Mouse (Mus musculus) heart, embryonic 15.5 days (tissue): ENCODE measurements at regions not wholly inside any gene's neighbourhood (a gene's known extent, or its start where the extent isn't known, plus 50 kb on each side); places are given as distances from the start of the nearest gene placed in this dataset.

Experiments
- ATAC-seq: fragments of 200-750 bp; cut with Nextera tagmentation; replicated peaks from 2 replicates; pipeline ENCODE4 v1.8.0; 2017; ENCODE audit warnings: low read depth, moderate TSS enrichment; ENCODE audit not compliant: insufficient number of reproducible peaks, insufficient read depth, low FRiP score
- H3K27ac ChIP-seq: fragments of 300-500 bp; sonication (generic); 2 replicates; pipeline ENCODE4 v1.5.1; 2015; ENCODE audit warnings: mild to moderate bottlenecking, inconsistent platforms
- H3K27me3 ChIP-seq: fragments of 300-500 bp; sonication (generic); 2 replicates; pipeline ENCODE4 v1.6.1; 2015; ENCODE audit warnings: inconsistent platforms
- H3K36me3 ChIP-seq: fragments of 300-500 bp; sonication (generic); 2 replicates; pipeline ENCODE4 v1.6.1; 2015; ENCODE audit warnings: mild to moderate bottlenecking, inconsistent platforms
- H3K4me1 ChIP-seq: fragments of 300-500 bp; sonication (generic); replicated peaks from 2 replicates; pipeline ENCODE4 v1.6.1; 2015; ENCODE audit warnings: inconsistent platforms
- H3K4me2 ChIP-seq: fragments of 300-500 bp; sonication (generic); 2 replicates; pipeline ENCODE4 v1.6.1; 2015; ENCODE audit warnings: inconsistent platforms, mild to moderate bottlenecking, moderate library complexity
- H3K4me3 ChIP-seq: fragments of 300-500 bp; sonication (generic); 2 replicates; pipeline ENCODE4 v1.5.1; 2015; ENCODE audit warnings: mild to moderate bottlenecking, inconsistent platforms
- H3K9ac ChIP-seq: fragments of 300-500 bp; sonication (generic); 2 replicates; pipeline ENCODE4 v1.6.1; 2015; ENCODE audit warnings: mild to moderate bottlenecking, inconsistent platforms
- H3K9me3 ChIP-seq: fragments of 300-500 bp; sonication (generic); replicated peaks from 2 replicates; pipeline ENCODE4 v1.6.1; 2016; ENCODE audit warnings: inconsistent platforms
- WGBS: fragments of 180-500 bp; shearing (Covaris S2); methylation state at CpG from one replicate; pipeline ENCODE4 v1.1.7; 2015; ENCODE audit warnings: mixed read lengths; 5-methylcytosine and 5-hydroxymethylcytosine counted together

GRCm38 (mm10) chr8:11065303-11065702, 57.0 kb upstream of the Irs2 start:
- Histone ChIP-seq H3K36me3 (no peaks in the 10 kb centered on the region), H3K27me3 (no peaks in the 10 kb centered on the region; the same call in 1 of the 2 replicates), H3K4me3 (no peak overlapping the region), H3K4me2 (no peak overlapping the region), H3K9ac (no peak overlapping the region), H3K27ac (no peak overlapping the region), H3K9me3 (no peaks in the 10 kb centered on the region), H3K4me1 (no peaks in the 10 kb centered on the region)
- no peak for ATAC-seq
- 51% methylated on average over 4 of the region's 4 CpGs for WGBS

- 70% methylated on average over 8 of the region's 8 CpGs for WGBS
- no peak for ATAC-seq
- Histone ChIP-seq H3K36me3 (no peaks in the 10 kb centered on the region), H3K4me3 (no peak overlapping the region), H3K9me3 (no peaks in the 10 kb centered on the region), H3K27ac (no peak overlapping the region), H3K27me3 (no peaks in the 10 kb centered on the region; the same call in 1 of the 2 replicates), H3K4me1 (no peaks in the 10 kb centered on the region), H3K9ac (no peak overlapping the region), H3K4me2 (no peak overlapping the region)
These were observed 54.8 kb upstream of the Irs2 start for GRCm38 (mm10) chr8:11063058-11063457.

- Histone ChIP-seq H3K4me1 (no peaks in the 10 kb centered on the region), H3K27ac (no peak overlapping the region), H3K27me3 (no peaks in the 10 kb centered on the region; the same call in 1 of the 2 replicates), H3K9ac (no peak overlapping the region), H3K4me2 (no peak overlapping the region), H3K36me3 (no peaks in the 10 kb centered on the region), H3K9me3 (no peaks in the 10 kb centered on the region), H3K4me3 (no peak overlapping the region)
- WGBS: 48% methylated on average over 3 of the region's 3 CpGs
- ATAC-seq: no peak
These were observed 54.2 kb upstream of the Irs2 start for GRCm38 (mm10) chr8:11062348-11062946.

- H3K4me2 ChIP-seq: no peak overlapping the region
- no peak overlapping the region for H3K27ac ChIP-seq
- H3K9ac ChIP-seq: no peak overlapping the region
- WGBS: 70% methylated on average over 1 of the region's 1 CpGs
- H3K9me3 ChIP-seq: no peaks in the 10 kb centered on the region
- ATAC-seq: no peak
- H3K4me3 ChIP-seq: no peak overlapping the region
- H3K4me1 ChIP-seq: no peaks in the 10 kb centered on the region
- H3K36me3 ChIP-seq: no peaks in the 10 kb centered on the region
- no peaks in the 10 kb centered on the region; the same call in 1 of the 2 replicates for H3K27me3 ChIP-seq
These were observed 53.5 kb upstream of the Irs2 start for GRCm38 (mm10) chr8:11061711-11062110.

GRCm38 (mm10) chr8:11060604-11061003, 52.3 kb upstream of the Irs2 start:
- ATAC-seq: no peak
- WGBS: 76% methylated on average over 3 of the region's 3 CpGs
- no peaks in the 10 kb centered on the region for H3K36me3 ChIP-seq

GRCm38 (mm10) chr8:11058392-11058791, 50.1 kb upstream of the Irs2 start:
- Histone ChIP-seq H3K4me3 (no peak overlapping the region), H3K4me1 (no peaks in the 10 kb centered on the region; the same call in 1 of the 2 replicates), H3K27me3 (no peaks in the 10 kb centered on the region; the same call in 1 of the 2 replicates), H3K27ac (no peak overlapping the region), H3K36me3 (no peaks in the 10 kb centered on the region), H3K9me3 (no peaks in the 10 kb centered on the region), H3K4me2 (no peak overlapping the region), H3K9ac (no peak overlapping the region)
- ATAC-seq: no peak
- WGBS: 87% methylated on average over 3 of the region's 3 CpGs

More at GRCm38 (mm10) chr8:11060604-11061003, 52.3 kb upstream of the Irs2 start:
- Histone ChIP-seq H3K27ac (no peak overlapping the region), H3K4me2 (no peak overlapping the region), H3K9ac (no peak overlapping the region), H3K27me3 (no peaks in the 10 kb centered on the region; the same call in 1 of the 2 replicates), H3K4me1 (no peaks in the 10 kb centered on the region; the same call in 1 of the 2 replicates), H3K4me3 (no peak overlapping the region), H3K9me3 (no peaks in the 10 kb centered on the region)
